Mouse (Mus musculus): ENCODE measurements at regions not wholly inside any gene's neighbourhood (a gene's known extent, or its start where the extent isn't known, plus 50 kb on each side); places are given as distances from the start of the nearest gene placed in this dataset.

- TF ChIP-seq POLR2A (IDR thresholded peaks at IDR 0.05; ENCODE audit: control insufficient read depth, low read depth, low read length): no peak
- TF ChIP-seq CTCF (IDR thresholded peaks at IDR 0.05; ENCODE audit: control insufficient read depth, insufficient read depth, insufficient replicate concordance, low read depth, low read length): no peak
- no peaks in the 10 kb centered on the region for H3K4me1 ChIP-seq (ENCODE audit: control insufficient read depth, insufficient read depth, low read length)
- H3K36me3 ChIP-seq (ENCODE audit: control insufficient read depth, insufficient read depth, low read length): no peaks in the 10 kb centered on the region
- H3K27me3 ChIP-seq (ENCODE audit: control insufficient read depth, insufficient read depth, low read length): no peaks in the 10 kb centered on the region
- H3K27ac ChIP-seq (ENCODE audit: control insufficient read depth, insufficient read depth, low read depth, low read length): no peak overlapping the region
- H3K4me3 ChIP-seq (ENCODE audit: control insufficient read depth, low read depth, low read length): no peak overlapping the region
These were observed 696.2 kb downstream of the Hace1 start for GRCm38 (mm10) chr10:46273846-46274245.

- Histone ChIP-seq H3K27ac (ENCODE audit: control insufficient read depth, insufficient read depth, low read depth, low read length) (no peak overlapping the region), H3K4me3 (ENCODE audit: control insufficient read depth, low read depth, low read length) (no peak overlapping the region), H3K36me3 (ENCODE audit: control insufficient read depth, insufficient read depth, low read length) (no peaks in the 10 kb centered on the region), H3K4me1 (ENCODE audit: control insufficient read depth, insufficient read depth, low read length) (no peaks in the 10 kb centered on the region), H3K27me3 (ENCODE audit: control insufficient read depth, insufficient read depth, low read length) (no peaks in the 10 kb centered on the region)
- no peak for TF ChIP-seq POLR2A (IDR thresholded peaks at IDR 0.05; ENCODE audit: control insufficient read depth, low read depth, low read length)
- TF ChIP-seq CTCF (IDR thresholded peaks at IDR 0.05; ENCODE audit: control insufficient read depth, insufficient read depth, insufficient replicate concordance, low read depth, low read length): no peak
These were observed 716.7 kb downstream of the Hace1 start for GRCm38 (mm10) chr10:46294290-46294689.

GRCm38 (mm10) chr10:46298352-46298751, 720.7 kb downstream of the Hace1 start:
- Histone ChIP-seq H3K4me1 (ENCODE audit: control insufficient read depth, insufficient read depth, low read length) (no peaks in the 10 kb centered on the region), H3K27me3 (ENCODE audit: control insufficient read depth, insufficient read depth, low read length) (no peaks in the 10 kb centered on the region), H3K36me3 (ENCODE audit: control insufficient read depth, insufficient read depth, low read length) (no peaks in the 10 kb centered on the region), H3K27ac (ENCODE audit: control insufficient read depth, insufficient read depth, low read depth, low read length) (no peak overlapping the region), H3K4me3 (ENCODE audit: control insufficient read depth, low read depth, low read length) (no peak overlapping the region)
- TF ChIP-seq POLR2A (IDR thresholded peaks at IDR 0.05; ENCODE audit: control insufficient read depth, low read depth, low read length) (no peak), CTCF (IDR thresholded peaks at IDR 0.05; ENCODE audit: control insufficient read depth, insufficient read depth, insufficient replicate concordance, low read depth, low read length) (no peak)

GRCm38 (mm10) chr10:46299521-46299920, 721.9 kb downstream of the Hace1 start:
- Histone ChIP-seq H3K4me3 (ENCODE audit: control insufficient read depth, low read depth, low read length) (no peak overlapping the region), H3K27ac (ENCODE audit: control insufficient read depth, insufficient read depth, low read depth, low read length) (no peak overlapping the region), H3K27me3 (ENCODE audit: control insufficient read depth, insufficient read depth, low read length) (no peaks in the 10 kb centered on the region), H3K36me3 (ENCODE audit: control insufficient read depth, insufficient read depth, low read length) (no peaks in the 10 kb centered on the region), H3K4me1 (ENCODE audit: control insufficient read depth, insufficient read depth, low read length) (no peaks in the 10 kb centered on the region)
- TF ChIP-seq POLR2A (IDR thresholded peaks at IDR 0.05; ENCODE audit: control insufficient read depth, low read depth, low read length) (no peak), CTCF (IDR thresholded peaks at IDR 0.05; ENCODE audit: control insufficient read depth, insufficient read depth, insufficient replicate concordance, low read depth, low read length) (no peak)

GRCm38 (mm10) chr10:46320328-46321038, 742.9 kb downstream of the Hace1 start:
- no peaks in the 10 kb centered on the region for H3K27me3 ChIP-seq (ENCODE audit: control insufficient read depth, insufficient read depth, low read length)
- H3K4me1 ChIP-seq (ENCODE audit: control insufficient read depth, insufficient read depth, low read length): no peaks in the 10 kb centered on the region
- H3K27ac ChIP-seq (ENCODE audit: control insufficient read depth, insufficient read depth, low read depth, low read length): no peak overlapping the region
- H3K4me3 ChIP-seq (ENCODE audit: control insufficient read depth, low read depth, low read length): no peak overlapping the region
- TF ChIP-seq CTCF (IDR thresholded peaks at IDR 0.05; ENCODE audit: control insufficient read depth, insufficient read depth, insufficient replicate concordance, low read depth, low read length): no peak
- TF ChIP-seq POLR2A (IDR thresholded peaks at IDR 0.05; ENCODE audit: control insufficient read depth, low read depth, low read length): no peak
- H3K36me3 ChIP-seq (ENCODE audit: control insufficient read depth, insufficient read depth, low read length): no peaks in the 10 kb centered on the region

- Histone ChIP-seq H3K4me3 (ENCODE audit: control insufficient read depth, low read depth, low read length) (no peak overlapping the region), H3K27ac (ENCODE audit: control insufficient read depth, insufficient read depth, low read depth, low read length) (no peak overlapping the region), H3K36me3 (ENCODE audit: control insufficient read depth, insufficient read depth, low read length) (no peaks in the 10 kb centered on the region), H3K27me3 (ENCODE audit: control insufficient read depth, insufficient read depth, low read length) (no peaks in the 10 kb centered on the region), H3K4me1 (ENCODE audit: control insufficient read depth, insufficient read depth, low read length) (no peaks in the 10 kb centered on the region)
- TF ChIP-seq CTCF (IDR thresholded peaks at IDR 0.05; ENCODE audit: control insufficient read depth, insufficient read depth, insufficient replicate concordance, low read depth, low read length) (no peak), POLR2A (IDR thresholded peaks at IDR 0.05; ENCODE audit: control insufficient read depth, low read depth, low read length) (no peak)
These were observed 743.4 kb downstream of the Hace1 start for GRCm38 (mm10) chr10:46321040-46321439.

- H3K4me3 ChIP-seq (ENCODE audit: control insufficient read depth, low read depth, low read length): no peak overlapping the region
- no peaks in the 10 kb centered on the region for H3K27me3 ChIP-seq (ENCODE audit: control insufficient read depth, insufficient read depth, low read length)
- no peaks in the 10 kb centered on the region for H3K36me3 ChIP-seq (ENCODE audit: control insufficient read depth, insufficient read depth, low read length)
- no peaks in the 10 kb centered on the region for H3K4me1 ChIP-seq (ENCODE audit: control insufficient read depth, insufficient read depth, low read length)
- no peak for TF ChIP-seq CTCF (IDR thresholded peaks at IDR 0.05; ENCODE audit: control insufficient read depth, insufficient read depth, insufficient replicate concordance, low read depth, low read length)
- no peak for TF ChIP-seq POLR2A (IDR thresholded peaks at IDR 0.05; ENCODE audit: control insufficient read depth, low read depth, low read length)
- no peak overlapping the region for H3K27ac ChIP-seq (ENCODE audit: control insufficient read depth, insufficient read depth, low read depth, low read length)
These were observed 751.4 kb downstream of the Hace1 start for GRCm38 (mm10) chr10:46329052-46329451.
